Mouse (Mus musculus) intestine, embryonic 14.5 days (tissue): ENCODE results near the gene Actr3b. TPM values are rescaled to one million over a fixed set of nuclear protein-coding genes. Genes with fewer than 3 reads are reported as not detected.
"Not testable (repeated sequence)": the region's sequence is repeated elsewhere in the genome, so short reads cannot be mapped to it uniquely, and the experiment has no call there.

Experiments used
- ATAC-seq: fragments of 200-750 bp; cut with Nextera tagmentation; replicated peaks from 2 replicates; pipeline ENCODE4 v1.8.0; 2017; ENCODE audit warnings: low read depth, moderate number of reproducible peaks, moderate TSS enrichment, moderate library complexity; ENCODE audit not compliant: low FRiP score, low TSS enrichment
- DNase-seq: peaks from one replicate; pipeline ENCODE4 v3.0.0-alpha.2; 2018; ENCODE audit warnings: low spot score
- H3K27ac ChIP-seq: fragments of 300-500 bp; sonication (generic); 2 replicates; pipeline ENCODE4 v1.5.1; 2014; ENCODE audit warnings: low read depth, mild to moderate bottlenecking, control low read depth
- H3K27me3 ChIP-seq: fragments of 300-500 bp; sonication (generic); replicated peaks from 2 replicates; pipeline ENCODE4 v1.6.1; 2014; ENCODE audit warnings: low read length, control low read depth; ENCODE audit not compliant: control insufficient read depth, insufficient read depth
- H3K36me3 ChIP-seq: fragments of 300-500 bp; sonication (generic); 2 replicates; pipeline ENCODE4 v1.6.1; 2014; ENCODE audit warnings: low read length, control low read depth; ENCODE audit not compliant: control insufficient read depth, insufficient read depth
- H3K4me1 ChIP-seq: fragments of 300-500 bp; sonication (generic); replicated peaks from 2 replicates; pipeline ENCODE4 v1.6.1; 2014; ENCODE audit warnings: low read length, control low read depth, mixed read lengths; ENCODE audit not compliant: control insufficient read depth, insufficient read depth
- H3K4me2 ChIP-seq: fragments of 300-500 bp; sonication (generic); 2 replicates; pipeline ENCODE4 v1.6.1; 2014; ENCODE audit warnings: low read length
- H3K4me3 ChIP-seq: fragments of 300-500 bp; sonication (generic); 2 replicates; pipeline ENCODE4 v1.5.1; 2014; ENCODE audit warnings: low read depth, low read length, control low read depth, mixed read lengths
- H3K9ac ChIP-seq: fragments of 300-500 bp; sonication (generic); 2 replicates; pipeline ENCODE4 v1.6.1; 2014; ENCODE audit warnings: mild to moderate bottlenecking, low read length
- H3K9me3 ChIP-seq: fragments of 300-500 bp; sonication (generic); 2 replicates; pipeline ENCODE4 v1.6.1; 2016; ENCODE audit warnings: low read length, control low read depth; ENCODE audit not compliant: control insufficient read depth
- WGBS: fragments of 180-500 bp; shearing (Covaris S2); extraction: QIAGEN DNeasy Blood & Tissue Kit; methylation state at CpG from one replicate; pipeline ENCODE4 v1.1.7; 2014; 5-methylcytosine and 5-hydroxymethylcytosine counted together
- polyA plus RNA-seq: library from polyadenylated mRNA; unstranded; fragments of >200 nt; fragmentation: Nextera tagmentation; extraction: Ambion mirVana; gene quantifications from 2 replicates; pipeline ENCODE4 v1.2.1, GENCODE M21; 2014

Gene Actr3b
- polyA plus RNA-seq, 1 experiment from 2014 or later: 3.5 TPM

GRCm38 (mm10) chr5:25738902-25739301 lies 20.9 kb upstream of the Actr3b start:
- not testable (repeated sequence) for H3K27me3 ChIP-seq

GRCm38 (mm10) chr5:25747904-25748303 lies 11.9 kb upstream of the Actr3b start:
- no peak for DNase-seq
- ATAC-seq: no peak
- H3K4me2 ChIP-seq: no peak overlapping the region

More at GRCm38 (mm10) chr5:25738902-25739301, 20.9 kb upstream of the Actr3b start:
- not testable (repeated sequence) for H3K4me1 ChIP-seq, H3K4me3 ChIP-seq, H3K27ac ChIP-seq, H3K9ac ChIP-seq, H3K4me2 ChIP-seq, DNase-seq, H3K36me3 ChIP-seq, H3K9me3 ChIP-seq, ATAC-seq
- 91% methylated on average over 1 of the region's 1 CpGs for WGBS

GRCm38 (mm10) chr5:25748613-25749012 lies 11.2 kb upstream of the Actr3b start:
- no peak overlapping the region for H3K9ac ChIP-seq
- WGBS: 63% methylated on average over 3 of the region's 3 CpGs

More at GRCm38 (mm10) chr5:25747904-25748303, 11.9 kb upstream of the Actr3b start:
- H3K27me3 ChIP-seq: no peaks in the 10 kb centered on the region
- no peak overlapping the region for H3K27ac ChIP-seq
- H3K9ac ChIP-seq: no peak overlapping the region
- H3K4me1 ChIP-seq: no peaks in the 10 kb centered on the region
- no peaks in the 10 kb centered on the region for H3K36me3 ChIP-seq
- no peaks in the 10 kb centered on the region for H3K9me3 ChIP-seq
- no peak overlapping the region for H3K4me3 ChIP-seq

GRCm38 (mm10) chr5:25751552-25751951 lies 8.2 kb upstream of the Actr3b start:
- H3K36me3 ChIP-seq: no peaks in the 10 kb centered on the region
- no peak for DNase-seq
- H3K9ac ChIP-seq: no peak overlapping the region
- H3K4me1 ChIP-seq: 0 out of 2 replicates have a peak, but pooled peaks cover 4% of the 10 kb centered on the region
- no peak overlapping the region for H3K4me2 ChIP-seq
- H3K9me3 ChIP-seq: no peaks in the 10 kb centered on the region
- H3K4me3 ChIP-seq: no peak overlapping the region
- H3K27me3 ChIP-seq: no peaks in the 10 kb centered on the region
- ATAC-seq: no peak
- H3K27ac ChIP-seq: no peak overlapping the region

More at GRCm38 (mm10) chr5:25748613-25749012, 11.2 kb upstream of the Actr3b start:
- Histone ChIP-seq H3K4me1 (no peaks in the 10 kb centered on the region), H3K36me3 (no peaks in the 10 kb centered on the region), H3K27me3 (no peaks in the 10 kb centered on the region), H3K27ac (no peak overlapping the region), H3K4me3 (no peak overlapping the region), H3K4me2 (no peak overlapping the region), H3K9me3 (no peaks in the 10 kb centered on the region)
- ATAC-seq (no peak), DNase-seq (no peak)

- no peaks in the 10 kb centered on the region for H3K36me3 ChIP-seq
- H3K9ac ChIP-seq: no peak overlapping the region
- DNase-seq (no peak), ATAC-seq (no peak)
- H3K4me1 ChIP-seq: 0 out of 2 replicates have a peak, but pooled peaks cover 4% of the 10 kb centered on the region
- H3K27me3 ChIP-seq: no peaks in the 10 kb centered on the region
- WGBS: 68% methylated on average over 5 of the region's 5 CpGs
- no peaks in the 10 kb centered on the region for H3K9me3 ChIP-seq
- no peak overlapping the region for H3K4me2 ChIP-seq
- no peak overlapping the region for H3K4me3 ChIP-seq
- no peak overlapping the region for H3K27ac ChIP-seq
Observed at GRCm38 (mm10) chr5:25752862-25753261, 6.9 kb upstream of the Actr3b start.

- DNase-seq: no peak
- no peaks in the 10 kb centered on the region for H3K9me3 ChIP-seq
- no peak overlapping the region for H3K4me2 ChIP-seq
- H3K36me3 ChIP-seq: no peaks in the 10 kb centered on the region
- H3K4me1 ChIP-seq: 0 out of 2 replicates have a peak, but pooled peaks cover 4% of the 10 kb centered on the region
- WGBS: 44% methylated on average over 8 of the region's 8 CpGs
- ATAC-seq: no peak
- H3K9ac ChIP-seq: no peak overlapping the region
- H3K4me3 ChIP-seq: no peak overlapping the region
- no peaks in the 10 kb centered on the region for H3K27me3 ChIP-seq
- no peak overlapping the region for H3K27ac ChIP-seq
Observed at GRCm38 (mm10) chr5:25753556-25754235, 6.1 kb upstream of the Actr3b start.

- 12% methylated on average over 2 of the region's 2 CpGs for WGBS
- DNase-seq: no peak
Observed at GRCm38 (mm10) chr5:25754236-25754766, 5.5 kb upstream of the Actr3b start.

GRCm38 (mm10) chr5:25760410-25760832 lies 624 bp downstream of the Actr3b start:
- WGBS: 2% methylated on average over 10 of the region's 10 CpGs
- H3K4me2 ChIP-seq: peak overlapping the region; percentile 93
- H3K27me3 ChIP-seq: 0 out of 2 replicates have a peak, but pooled peaks cover 6% of the 10 kb centered on the region
- no peaks in the 10 kb centered on the region for H3K36me3 ChIP-seq
- H3K27ac ChIP-seq: no peak overlapping the region
- peak overlapping the region; percentile 77 for H3K4me3 ChIP-seq
- no peaks in the 10 kb centered on the region for H3K4me1 ChIP-seq
- H3K9ac ChIP-seq: no peak overlapping the region
- no peak for ATAC-seq
- no peaks in the 10 kb centered on the region for H3K9me3 ChIP-seq
- peak; percentile 55 for DNase-seq

More at GRCm38 (mm10) chr5:25754236-25754766, 5.5 kb upstream of the Actr3b start:
- no peak overlapping the region for H3K4me3 ChIP-seq
- ATAC-seq: no peak
- no peak overlapping the region for H3K9ac ChIP-seq
- 0 out of 2 replicates have a peak, but pooled peaks cover 4% of the 10 kb centered on the region for H3K4me1 ChIP-seq
- no peaks in the 10 kb centered on the region for H3K36me3 ChIP-seq
- H3K27me3 ChIP-seq: no peaks in the 10 kb centered on the region
- no peak overlapping the region for H3K27ac ChIP-seq
- H3K4me2 ChIP-seq: no peak overlapping the region
- H3K9me3 ChIP-seq: no peaks in the 10 kb centered on the region

GRCm38 (mm10) chr5:25760871-25761270 lies 1.1 kb downstream of the Actr3b start:
- Histone ChIP-seq H3K4me1 (no peaks in the 10 kb centered on the region), H3K4me3 (no peak overlapping the region), H3K27me3 (0 out of 2 replicates have a peak, but pooled peaks cover 6% of the 10 kb centered on the region), H3K36me3 (no peaks in the 10 kb centered on the region), H3K4me2 (no peak overlapping the region), H3K9ac (no peak overlapping the region), H3K27ac (no peak overlapping the region), H3K9me3 (no peaks in the 10 kb centered on the region)
- 68% methylated on average over 3 of the region's 3 CpGs for WGBS
- no peak for DNase-seq
- ATAC-seq: no peak
